Mouse (Mus musculus): ENCODE measurements around the gene Igsf9. TPM values are rescaled to one million over a fixed set of nuclear protein-coding genes. Genes with fewer than 3 reads are reported as not detected.

Gene Igsf9
- total RNA-seq, 1 experiment = 45.6 TPM

GRCm38 (mm10) chr1:172497428-172497827 lies 15.8 kb downstream of the Igsf9 start:
- no peak for DNase-seq (ENCODE audit: low read depth, low spot score)
- peaks cover 0 to 19% of the 10 kb centered on the region in 2 experiments; a peak in 3 of 4 replicates for H3K4me1 ChIP-seq (ENCODE audit: control insufficient read depth in 2 of 2, insufficient read depth in 2 of 2, low read length in 2 of 2, poor library complexity in 1 of 2)
- peaks cover 42% of the 10 kb centered on the region for H3K36me3 ChIP-seq (ENCODE audit: control insufficient read depth, insufficient read depth, low read length, poor library complexity, severe bottlenecking)
- no peak overlapping the region for H3K27ac ChIP-seq (ENCODE audit: insufficient read depth, low read depth, low read length, poor library complexity, severe bottlenecking)
- TF ChIP-seq MAFK (IDR thresholded peaks at IDR 0.05; ENCODE audit: insufficient read depth, low read depth, low read length) = no peak
- no peak for TF ChIP-seq CHD2 (IDR thresholded peaks at IDR 0.05; ENCODE audit: low read depth, low read length)
- no peak for TF ChIP-seq HCFC1 (IDR thresholded peaks at IDR 0.05; ENCODE audit: borderline replicate concordance, insufficient read depth, low read length)
- TF ChIP-seq ZNF384 (IDR thresholded peaks at IDR 0.05; ENCODE audit: low read depth, low read length) = no peak
- TF ChIP-seq ZC3H11A (IDR thresholded peaks at IDR 0.05; ENCODE audit: borderline replicate concordance, low read depth, low read length) = no peak
- no peaks in the 10 kb centered on the region for H3K9me3 ChIP-seq (ENCODE audit: control insufficient read depth, insufficient read depth, low read depth, low read length)
- in situ Hi-C loops (cut with MboI; ENCODE audit: low sequenced_read_pairs in 2 of 2, unreplicated experiment in 2 of 2) = no loop called here
- no peak overlapping the region for H3K9ac ChIP-seq (ENCODE audit: insufficient read depth, low read depth, low read length, poor library complexity, severe bottlenecking)
- H3K4me3 ChIP-seq (ENCODE audit: insufficient read depth in 1 of 2, low read depth in 1 of 2, low read length in 2 of 2, poor library complexity in 1 of 2, severe bottlenecking in 1 of 2) = no peak overlapping the region

- H3K9me3 ChIP-seq (ENCODE audit: control insufficient read depth, insufficient read depth, low read depth, low read length) = no peaks in the 10 kb centered on the region
- in situ Hi-C loops (cut with MboI; ENCODE audit: low sequenced_read_pairs in 2 of 2, unreplicated experiment in 2 of 2) = no loop called here
- peak within 1 kb of the TSS; percentile 77 for H3K9ac ChIP-seq (ENCODE audit: insufficient read depth, low read depth, low read length, poor library complexity, severe bottlenecking)
- 0 out of 2 replicates have a peak within 1 kb of the TSS, but pooled peaks have one; percentile 9 for H3K27ac ChIP-seq (ENCODE audit: insufficient read depth, low read depth, low read length, poor library complexity, severe bottlenecking)
- DNase-seq (ENCODE audit: low read depth, low spot score) = peak; percentile 72
- TF ChIP-seq CHD2 (IDR thresholded peaks at IDR 0.05; ENCODE audit: low read depth, low read length) = no peak
- TF ChIP-seq ZNF384 (IDR thresholded peaks at IDR 0.05; ENCODE audit: low read depth, low read length) = peak; percentile 98
- TF ChIP-seq ZC3H11A (IDR thresholded peaks at IDR 0.05; ENCODE audit: borderline replicate concordance, low read depth, low read length) = no peak
- peaks cover 12 to 36% of the 10 kb centered on the region in 2 experiments; a peak in 3 of 4 replicates for H3K4me1 ChIP-seq (ENCODE audit: control insufficient read depth in 2 of 2, insufficient read depth in 2 of 2, low read length in 2 of 2, poor library complexity in 1 of 2)
- H3K36me3 ChIP-seq (ENCODE audit: control insufficient read depth, insufficient read depth, low read length, poor library complexity, severe bottlenecking) = peaks cover 26% of the 10 kb centered on the region
- peak within 1 kb of the TSS; percentile 77 to 89 for H3K4me3 ChIP-seq (ENCODE audit: insufficient read depth in 1 of 2, low read depth in 1 of 2, low read length in 2 of 2, poor library complexity in 1 of 2, severe bottlenecking in 1 of 2)
Measured at GRCm38 (mm10) chr1:172499765-172500441, 18.3 kb downstream of the Igsf9 start, which contains the start of gene Tagln2. Gene Tagln2 (plus strand): TSS chr1:172500047.

- peaks cover 28% of the 10 kb centered on the region for H3K36me3 ChIP-seq (ENCODE audit: control insufficient read depth, insufficient read depth, low read length, poor library complexity, severe bottlenecking)
- peak overlapping the region; percentile 38; the same call in 1 of the 2 replicates for H3K27ac ChIP-seq (ENCODE audit: insufficient read depth, low read depth, low read length, poor library complexity, severe bottlenecking)
- TF ChIP-seq HCFC1 (IDR thresholded peaks at IDR 0.05; ENCODE audit: borderline replicate concordance, insufficient read depth, low read length) = no peak
- peaks cover 12 to 38% of the 10 kb centered on the region in 2 experiments; a peak in 3 of 4 replicates for H3K4me1 ChIP-seq (ENCODE audit: control insufficient read depth in 2 of 2, insufficient read depth in 2 of 2, low read length in 2 of 2, poor library complexity in 1 of 2)
- H3K9me3 ChIP-seq (ENCODE audit: control insufficient read depth, insufficient read depth, low read depth, low read length) = no peaks in the 10 kb centered on the region
- H3K9ac ChIP-seq (ENCODE audit: insufficient read depth, low read depth, low read length, poor library complexity, severe bottlenecking) = peak overlapping the region; percentile 77
- DNase-seq (ENCODE audit: low read depth, low spot score) = no peak
- H3K4me3 ChIP-seq (ENCODE audit: insufficient read depth in 1 of 2, low read depth in 1 of 2, low read length in 2 of 2, poor library complexity in 1 of 2, severe bottlenecking in 1 of 2) = peak overlapping the region; percentile 77 to 89
- in situ Hi-C loops (cut with MboI; ENCODE audit: low sequenced_read_pairs in 2 of 2, unreplicated experiment in 2 of 2) = no loop called here
Measured at GRCm38 (mm10) chr1:172500451-172501370, 19.1 kb downstream of the Igsf9 start.

GRCm38 (mm10) chr1:172501371-172502144 lies 20.0 kb downstream of the Igsf9 start:
- Histone ChIP-seq H3K27ac (ENCODE audit: insufficient read depth, low read depth, low read length, poor library complexity, severe bottlenecking) (peak overlapping the region; percentile 44; the same call in 1 of the 2 replicates), H3K4me3 (ENCODE audit: insufficient read depth in 1 of 2, low read depth in 1 of 2, low read length in 2 of 2, poor library complexity in 1 of 2, severe bottlenecking in 1 of 2) (peak overlapping the region; percentile 77 to 89)

More at GRCm38 (mm10) chr1:172501371-172502144, 20.0 kb downstream of the Igsf9 start:
- peaks cover 33% of the 10 kb centered on the region for H3K36me3 ChIP-seq (ENCODE audit: control insufficient read depth, insufficient read depth, low read length, poor library complexity, severe bottlenecking)
- in situ Hi-C loops (cut with MboI; ENCODE audit: low sequenced_read_pairs in 2 of 2, unreplicated experiment in 2 of 2) = no loop called here
- no peaks in the 10 kb centered on the region for H3K9me3 ChIP-seq (ENCODE audit: control insufficient read depth, insufficient read depth, low read depth, low read length)
- peak overlapping the region; percentile 41 for H3K9ac ChIP-seq (ENCODE audit: insufficient read depth, low read depth, low read length, poor library complexity, severe bottlenecking)
- DNase-seq (ENCODE audit: low read depth, low spot score) = no peak
- no peak for TF ChIP-seq MAFK (IDR thresholded peaks at IDR 0.05; ENCODE audit: insufficient read depth, low read depth, low read length)
- peak; percentile 42; the same call in 1 of the 2 replicates for TF ChIP-seq ZNF384 (IDR thresholded peaks at IDR 0.05; ENCODE audit: low read depth, low read length)
- no peak for TF ChIP-seq HCFC1 (IDR thresholded peaks at IDR 0.05; ENCODE audit: borderline replicate concordance, insufficient read depth, low read length)
- TF ChIP-seq ZC3H11A (IDR thresholded peaks at IDR 0.05; ENCODE audit: borderline replicate concordance, low read depth, low read length) = no peak
- no peak for TF ChIP-seq CHD2 (IDR thresholded peaks at IDR 0.05; ENCODE audit: low read depth, low read length)
- peaks cover 12 to 35% of the 10 kb centered on the region in 2 experiments; a peak in 3 of 4 replicates for H3K4me1 ChIP-seq (ENCODE audit: control insufficient read depth in 2 of 2, insufficient read depth in 2 of 2, low read length in 2 of 2, poor library complexity in 1 of 2)

All from ES-E14 (cell line).